Mouse (Mus musculus) ES-Bruce4 (cell line): ENCODE measurements around the gene Kcnq2. TPM values are rescaled to one million over a fixed set of nuclear protein-coding genes. Genes with fewer than 3 reads are reported as not detected.
A peak's percentile ranks its signal among the peaks of the same experiment; 100 is the strongest.

Experiments
- H3K27ac ChIP-seq: 2 replicates; pipeline ENCODE4 v1.5.1; 2012; ENCODE audit warnings: low read length, inconsistent platforms; ENCODE audit not compliant: insufficient read depth
- H3K27me3 ChIP-seq: 2 replicates; pipeline ENCODE4 v1.6.1; 2012; ENCODE audit warnings: mild to moderate bottlenecking, low read length, inconsistent platforms; ENCODE audit not compliant: control insufficient read depth, poor library complexity, insufficient read depth, severe bottlenecking
- H3K36me3 ChIP-seq: 2 replicates; pipeline ENCODE4 v1.6.1; 2012; ENCODE audit warnings: inconsistent platforms, mild to moderate bottlenecking, low read length, moderate library complexity; ENCODE audit not compliant: control insufficient read depth, poor library complexity, insufficient read depth, severe bottlenecking
- H3K4me1 ChIP-seq: one replicate; pipeline ENCODE4 v1.8.1; 2011; ENCODE audit warnings: low read length; ENCODE audit not compliant: control insufficient read depth, insufficient read depth
- H3K4me3 ChIP-seq: 2 replicates; pipeline ENCODE4 v1.5.1; 2011; ENCODE audit warnings: low read depth, mild to moderate bottlenecking, low read length
- H3K9ac ChIP-seq: 2 replicates; pipeline ENCODE4 v1.6.1; 2012; ENCODE audit warnings: low read depth, mild to moderate bottlenecking, inconsistent platforms; ENCODE audit not compliant: poor library complexity, severe bottlenecking
- H3K9me3 ChIP-seq: replicated peaks from 2 replicates; pipeline ENCODE4 v1.6.1; 2012; ENCODE audit warnings: mild to moderate bottlenecking, low read length, inconsistent platforms; ENCODE audit not compliant: control insufficient read depth, poor library complexity, insufficient read depth, severe bottlenecking
- CTCF ChIP-seq: IDR thresholded peaks from one replicate; pipeline ENCODE4 v1.8.1; 2011; ENCODE audit warnings: low read depth, low read length
- EP300 ChIP-seq: IDR thresholded peaks from 2 replicates; pipeline ENCODE4 v1.6.1; 2011; ENCODE audit warnings: low read depth, low read length; ENCODE audit not compliant: insufficient read depth
- POLR2A ChIP-seq: IDR thresholded peaks from one replicate; pipeline ENCODE4 v1.8.1; 2011; ENCODE audit warnings: low read length; ENCODE audit not compliant: insufficient read depth
- polyA plus RNA-seq: library from polyadenylated mRNA; stranded (reverse); fragments of >200 nt; gene quantifications from 2 replicates; pipeline ENCODE4 v1.2.4, GENCODE M21; 2011; ENCODE audit warnings: low read depth; ENCODE audit not compliant: missing spikeins, insufficient read depth, insufficient read length

The Kcnq2 gene
- polyA plus RNA-seq, result 0.76 and 1.0 TPM in 2 replicates

DNA sequence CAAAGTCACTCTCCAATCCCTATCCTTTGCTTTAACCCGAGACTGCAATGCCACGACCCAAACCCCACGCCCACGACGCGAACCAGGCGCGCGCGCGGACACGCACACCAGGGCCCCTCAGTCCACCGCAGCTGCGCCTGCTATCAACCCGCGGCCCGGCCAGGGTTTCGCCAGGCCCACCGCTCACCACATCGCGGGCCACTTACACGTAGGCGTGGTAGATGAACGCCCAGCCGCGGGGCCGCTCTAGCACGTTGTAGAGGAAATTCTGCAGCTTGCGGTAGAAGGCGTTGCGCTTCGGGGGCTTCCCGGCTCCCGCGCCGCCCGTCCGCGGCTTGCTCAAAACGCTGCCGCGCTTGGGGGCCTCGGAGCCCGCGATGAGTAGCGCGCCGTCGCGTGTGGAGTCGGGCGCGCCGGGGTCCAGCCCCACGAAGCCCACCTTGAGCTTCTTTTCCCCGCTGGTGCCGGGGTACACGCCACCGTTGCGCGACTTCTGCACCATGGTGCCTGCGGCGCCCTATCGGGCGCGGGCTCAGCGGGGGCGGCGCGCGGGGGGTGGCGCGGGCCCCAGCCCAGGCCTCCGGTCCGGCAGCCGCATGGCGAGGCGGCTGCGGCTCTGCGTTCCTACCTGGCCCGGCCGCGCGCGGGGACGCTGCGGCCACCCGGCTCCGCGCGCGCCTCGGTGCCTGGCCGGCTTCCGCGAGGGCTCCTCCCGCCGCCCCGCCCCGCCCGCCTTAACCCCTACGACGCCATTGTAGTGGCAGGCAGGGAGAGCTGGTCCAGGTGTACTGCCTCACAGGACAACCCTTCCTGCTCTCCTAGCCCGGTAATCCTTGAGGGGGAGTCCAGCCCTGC is at the start of gene Kcnq2:
Gene Kcnq2 (minus strand): TSS at position 710 of the 855 bp plus-strand sequence.
- peak within 1 kb of the TSS; percentile 78 for H3K4me3 ChIP-seq
- TF ChIP-seq EP300 (no peak), CTCF (no peak), POLR2A (no peak)
- H3K36me3 ChIP-seq, result no peaks in the 10 kb centered on the region
- H3K9me3 ChIP-seq, result no peaks in the 10 kb centered on the region
- H3K9ac ChIP-seq, result peak within 1 kb of the TSS; percentile 78
- H3K27ac ChIP-seq, result no peak within 1 kb of the TSS
- no peaks in the 10 kb centered on the region for H3K4me1 ChIP-seq
- H3K27me3 ChIP-seq, result no peaks in the 10 kb centered on the region

GRCm38 (mm10) chr2:181180898-181181297 is 45.8 kb upstream of the Kcnq2 start:
- Histone ChIP-seq H3K27me3 (no peaks in the 10 kb centered on the region), H3K4me3 (no peak overlapping the region), H3K9ac (no peak overlapping the region), H3K9me3 (no peaks in the 10 kb centered on the region), H3K36me3 (no peaks in the 10 kb centered on the region), H3K27ac (no peak overlapping the region), H3K4me1 (no peaks in the 10 kb centered on the region)
- no peak for TF ChIP-seq CTCF
- TF ChIP-seq POLR2A, result no peak
- no peak for TF ChIP-seq EP300

DNA sequence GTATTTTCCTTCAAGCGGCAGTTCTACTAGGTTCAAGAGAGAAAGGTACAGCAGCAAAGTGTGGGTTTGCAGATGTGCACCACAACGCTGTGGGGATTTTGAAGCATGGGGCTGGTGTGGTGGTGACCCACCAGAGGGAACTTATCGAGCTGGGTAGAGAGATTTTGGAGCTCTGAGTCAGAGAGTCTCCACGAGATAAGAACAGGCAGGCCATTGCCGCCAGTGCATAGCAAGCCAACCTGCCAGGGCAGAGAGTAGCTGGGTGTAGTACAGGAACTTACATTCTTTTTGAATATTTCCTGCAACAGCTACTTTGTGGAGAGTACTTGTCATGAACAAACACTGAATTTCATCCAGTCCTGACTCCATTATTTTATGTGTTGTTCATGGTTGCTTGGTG is 43.4 kb upstream of the Kcnq2 start:
- Histone ChIP-seq H3K4me1 (no peaks in the 10 kb centered on the region), H3K9me3 (no peaks in the 10 kb centered on the region), H3K27me3 (no peaks in the 10 kb centered on the region), H3K4me3 (no peak overlapping the region), H3K9ac (no peak overlapping the region), H3K36me3 (no peaks in the 10 kb centered on the region), H3K27ac (no peak overlapping the region)
- no peak for TF ChIP-seq EP300
- TF ChIP-seq POLR2A, result no peak
- TF ChIP-seq CTCF, result no peak

- no peaks in the 10 kb centered on the region for H3K36me3 ChIP-seq
- no peak overlapping the region for H3K9ac ChIP-seq
- H3K9me3 ChIP-seq, result no peaks in the 10 kb centered on the region
- H3K27ac ChIP-seq, result no peak overlapping the region
- TF ChIP-seq CTCF, result no peak
- H3K4me1 ChIP-seq, result no peaks in the 10 kb centered on the region
- H3K27me3 ChIP-seq, result no peaks in the 10 kb centered on the region
- H3K4me3 ChIP-seq, result no peak overlapping the region
Observed at GRCm38 (mm10) chr2:181178015-181178414, 42.9 kb upstream of the Kcnq2 start.

DNA sequence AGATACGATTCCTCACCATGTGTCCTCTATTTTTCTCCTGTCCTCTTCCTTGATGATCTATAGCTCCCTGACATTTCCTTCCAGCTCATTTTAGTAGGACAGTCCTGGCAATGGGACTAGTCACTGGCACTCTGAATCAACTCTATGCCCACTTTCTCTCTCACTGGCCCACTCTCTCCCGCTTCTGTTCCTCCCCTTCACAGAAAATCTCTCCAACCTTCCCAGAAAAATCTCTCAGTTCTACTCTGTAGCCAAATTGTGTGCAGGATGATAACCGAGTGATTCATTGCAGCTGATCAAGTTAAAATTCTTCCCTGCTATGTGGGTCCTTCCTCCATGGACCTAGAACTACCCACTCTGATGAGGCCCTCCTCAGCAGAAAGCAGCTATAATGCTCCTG is 39.5 kb upstream of the Kcnq2 start:
- Histone ChIP-seq H3K27me3 (no peaks in the 10 kb centered on the region), H3K4me1 (no peaks in the 10 kb centered on the region), H3K9me3 (0 out of 2 replicates have a peak, but pooled peaks cover 1% of the 10 kb centered on the region), H3K27ac (no peak overlapping the region), H3K9ac (no peak overlapping the region), H3K4me3 (no peak overlapping the region), H3K36me3 (no peaks in the 10 kb centered on the region)
- TF ChIP-seq EP300, result no peak
- no peak for TF ChIP-seq CTCF
- TF ChIP-seq POLR2A, result no peak

DNA sequence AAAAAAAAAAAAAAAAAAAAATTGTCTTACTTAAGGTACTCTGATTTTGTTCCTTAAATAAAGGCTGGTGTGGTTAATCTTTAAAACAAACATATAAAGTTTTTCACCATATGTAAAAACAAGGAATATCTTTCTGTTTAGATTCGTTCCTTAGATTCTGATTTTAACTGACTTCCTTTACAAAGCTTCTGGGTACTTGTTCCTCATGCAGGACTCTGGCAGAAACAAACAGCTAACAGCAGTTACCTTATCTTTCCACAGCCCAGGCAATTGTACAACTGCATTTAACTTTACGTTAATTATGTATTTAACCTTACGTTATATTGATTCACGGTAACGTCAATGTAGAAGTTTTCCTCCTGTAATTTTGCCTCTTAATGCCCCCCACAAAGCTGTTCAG is 31.4 kb upstream of the Kcnq2 start:
- Histone ChIP-seq H3K4me1 (no peaks in the 10 kb centered on the region), H3K9me3 (peaks cover 11% of the 10 kb centered on the region; the same call in 1 of the 2 replicates), H3K4me3 (no peak overlapping the region), H3K36me3 (no peaks in the 10 kb centered on the region), H3K27me3 (no peaks in the 10 kb centered on the region), H3K9ac (no peak overlapping the region), H3K27ac (no peak overlapping the region)
- TF ChIP-seq CTCF, result no peak
- no peak for TF ChIP-seq POLR2A
- no peak for TF ChIP-seq EP300
